Mouse (Mus musculus) small intestine, adult 2 months (tissue): ENCODE data around the gene Spint2. TPM values are rescaled to one million over a fixed set of nuclear protein-coding genes. Genes with fewer than 3 reads are reported as not detected.
A peak's percentile ranks its signal among the peaks of the same experiment; 100 is the strongest.

Experiments
- H3K27ac ChIP-seq: fragments of 200-500 bp; 2 replicates; pipeline ENCODE4 v1.5.1; 2012; ENCODE audit warnings: low read depth, low read length, control low read depth, inconsistent platforms; ENCODE audit not compliant: insufficient read depth
- H3K27me3 ChIP-seq: fragments of 200-500 bp; 2 replicates; pipeline ENCODE4 v1.6.1; 2012; ENCODE audit warnings: mild to moderate bottlenecking, moderate library complexity, low read length, inconsistent platforms; ENCODE audit not compliant: control insufficient read depth, insufficient read depth
- H3K36me3 ChIP-seq: fragments of 200-500 bp; 2 replicates; pipeline ENCODE4 v1.6.1; 2012; ENCODE audit warnings: mild to moderate bottlenecking, low read length, control low read depth, inconsistent platforms; ENCODE audit not compliant: control insufficient read depth, insufficient read depth
- H3K4me1 ChIP-seq: fragments of 200-500 bp; 2 replicates; pipeline ENCODE4 v1.6.1; 2012; ENCODE audit warnings: low read length, inconsistent platforms, mixed read lengths; ENCODE audit not compliant: control insufficient read depth, insufficient read depth, insufficient read length
- H3K4me3 ChIP-seq: fragments of 200-500 bp; 2 replicates; pipeline ENCODE4 v1.5.1; 2012; ENCODE audit warnings: low read depth, mild to moderate bottlenecking, control low read depth, inconsistent platforms, low read length, moderate library complexity
- CTCF ChIP-seq: fragments of 200-500 bp; IDR thresholded peaks from 2 replicates; pipeline ENCODE4 v1.5.1; 2012; ENCODE audit warnings: low read depth, mild to moderate bottlenecking, control low read depth, inconsistent platforms, low read length, moderate library complexity, mixed read lengths; ENCODE audit not compliant: insufficient replicate concordance, insufficient read length; ENCODE audit errors: extremely low read depth
- POLR2A ChIP-seq: fragments of 200-500 bp; IDR thresholded peaks from 2 replicates; pipeline ENCODE4 v1.6.1; 2012; ENCODE audit warnings: low read depth, mild to moderate bottlenecking, control low read depth, inconsistent platforms, low read length, moderate library complexity
- WGBS: fragments of 180-500 bp; shearing (Covaris S2); methylation state at CpG from one replicate; pipeline ENCODE4 v1.1.7; 2018; 5-methylcytosine and 5-hydroxymethylcytosine counted together
- polyA plus RNA-seq: library from polyadenylated mRNA; depleted of rRNA; stranded (reverse); fragments of >200 nt; gene quantifications from 2 replicates; pipeline ENCODE4 v1.2.3, GENCODE M21; 2012; rRNA removed

The Spint2 gene
- polyA plus RNA-seq = 663 and 1,754 TPM in 2 replicates

DNA sequence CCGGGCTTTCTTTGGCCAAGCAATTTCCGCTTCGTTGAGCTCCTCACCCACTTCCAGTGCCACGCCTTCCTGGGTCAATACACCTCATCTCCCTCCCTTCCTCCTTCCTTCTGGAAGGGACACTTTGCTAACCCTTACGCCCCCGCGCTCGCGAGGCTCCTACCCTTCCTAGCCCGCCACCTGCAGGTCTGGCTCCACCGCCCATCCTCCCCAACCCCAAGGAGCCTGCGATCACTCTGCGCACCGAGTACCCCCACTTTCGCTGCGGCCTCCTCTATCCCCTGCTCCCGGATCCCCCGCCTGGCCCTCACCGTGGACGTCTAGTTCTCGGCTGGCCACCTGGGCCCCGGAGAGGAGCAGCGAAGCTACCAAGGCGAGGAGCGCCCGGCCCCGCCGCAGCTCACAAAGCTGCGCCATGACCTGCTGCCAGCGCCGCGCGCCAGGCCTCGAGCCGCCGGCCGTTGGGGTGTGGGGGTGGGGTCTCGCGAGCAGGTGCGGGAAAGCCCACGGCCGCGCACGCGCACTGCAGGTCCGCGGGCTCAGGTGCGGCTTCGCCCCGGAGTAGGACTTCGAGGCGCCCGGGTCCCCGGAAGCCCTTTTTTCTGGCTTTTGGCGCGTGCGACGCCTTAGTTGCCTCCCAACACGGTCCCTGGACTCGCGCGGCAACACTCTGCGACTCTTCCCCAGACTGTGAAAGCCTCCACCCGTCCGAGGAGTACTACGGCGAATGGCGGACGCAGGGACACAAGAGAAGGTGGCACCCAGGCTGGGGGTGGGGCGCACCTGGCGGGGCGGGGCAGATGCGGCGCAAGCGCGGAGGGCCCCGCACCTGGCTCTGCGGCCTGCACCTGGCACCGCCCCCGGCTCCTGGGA, at the start of gene Spint2:
Spint2 (minus strand) TSS at position 712 of the 873 bp plus-strand sequence.
- Histone ChIP-seq H3K4me3 (peak within 1 kb of the TSS; percentile 96), H3K36me3 (peaks cover 16% of the 10 kb centered on the region), H3K27ac (peak within 1 kb of the TSS; percentile 89), H3K4me1 (peaks cover 15% of the 10 kb centered on the region), H3K27me3 (no peaks in the 10 kb centered on the region)
- TF ChIP-seq POLR2A (peak; percentile 92), CTCF (no peak)
- under 1% methylated on average over 80 of the region's 80 CpGs for WGBS

GRCm38 (mm10) chr7:29328984-29329383, 47.3 kb upstream of the Spint2 start:
- TF ChIP-seq CTCF (no peak), POLR2A (no peak)
- Histone ChIP-seq H3K27me3 (no peaks in the 10 kb centered on the region), H3K27ac (no peak overlapping the region), H3K4me1 (no peaks in the 10 kb centered on the region), H3K4me3 (no peak overlapping the region), H3K36me3 (peaks cover 63% of the 10 kb centered on the region)
- WGBS = 91% methylated on average over 16 of the region's 16 CpGs

GRCm38 (mm10) chr7:29327087-29327486, 45.4 kb upstream of the Spint2 start:
- Histone ChIP-seq H3K4me3 (no peak overlapping the region), H3K27ac (no peak overlapping the region), H3K27me3 (no peaks in the 10 kb centered on the region), H3K4me1 (no peaks in the 10 kb centered on the region), H3K36me3 (peaks cover 70% of the 10 kb centered on the region)
- WGBS = 86% methylated on average over 6 of the region's 6 CpGs
- TF ChIP-seq CTCF (no peak), POLR2A (no peak)

DNA sequence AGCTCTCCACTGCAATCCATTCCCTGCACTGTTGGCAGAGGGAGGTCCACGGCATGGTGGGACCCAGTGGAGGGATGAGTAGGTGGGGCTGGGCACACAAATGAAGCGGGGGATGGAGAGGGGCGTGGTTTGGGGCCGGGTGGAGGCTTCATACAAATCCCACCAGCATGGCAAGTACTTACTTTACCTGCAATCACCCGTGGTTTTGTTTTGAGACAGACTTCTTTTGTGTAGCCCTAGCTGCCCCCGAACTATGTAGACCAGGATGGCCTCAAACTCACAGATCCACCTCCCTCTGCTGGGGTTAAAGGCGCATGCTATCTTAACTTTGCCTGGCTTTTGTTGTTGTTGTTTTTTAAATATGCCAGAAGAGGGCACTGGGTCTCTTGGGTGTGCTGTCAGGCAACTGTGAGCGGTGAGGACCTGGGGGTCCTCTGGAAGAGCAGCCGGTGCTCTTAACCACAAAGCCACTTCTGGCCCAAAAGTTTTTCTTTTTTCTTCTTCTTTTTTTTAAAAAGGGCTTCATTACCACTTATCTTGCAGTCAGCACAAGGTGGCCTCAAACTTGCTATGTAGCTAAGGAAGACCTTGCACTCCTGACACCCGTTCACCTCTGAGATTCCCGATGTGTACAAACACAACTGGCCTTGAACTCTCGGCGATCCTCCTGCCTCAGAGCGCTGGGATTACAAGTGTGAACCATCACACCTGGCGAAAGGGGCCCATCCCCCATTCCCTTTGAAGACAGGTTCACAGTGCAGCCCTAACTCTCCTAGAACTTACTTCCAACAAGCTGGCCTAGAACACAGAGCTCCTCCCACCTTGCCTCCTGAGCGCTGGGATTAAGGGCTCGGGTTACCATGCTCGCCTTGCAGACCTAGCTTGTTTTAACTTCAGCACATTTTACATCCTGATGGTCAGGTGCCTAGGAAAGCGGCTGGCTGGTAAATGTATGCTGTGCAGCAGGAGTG, 37.9 kb upstream of the Spint2 start:
- H3K4me1 ChIP-seq = peaks cover 5% of the 10 kb centered on the region
- peaks cover 25% of the 10 kb centered on the region for H3K36me3 ChIP-seq
- no peak overlapping the region for H3K27ac ChIP-seq
- 37% methylated on average over 19 of the region's 19 CpGs for WGBS
- 0 out of 2 replicates have a peak, but pooled peaks cover 3% of the 10 kb centered on the region for H3K27me3 ChIP-seq
- H3K4me3 ChIP-seq = no peak overlapping the region
- no peak for TF ChIP-seq CTCF
- no peak for TF ChIP-seq POLR2A

GRCm38 (mm10) chr7:29318115-29318911, 36.6 kb upstream of the Spint2 start:
- Histone ChIP-seq H3K4me3 (no peak overlapping the region), H3K36me3 (peaks cover 16% of the 10 kb centered on the region), H3K27me3 (0 out of 2 replicates have a peak, but pooled peaks cover 3% of the 10 kb centered on the region), H3K27ac (no peak overlapping the region), H3K4me1 (peaks cover 5% of the 10 kb centered on the region)
- WGBS = 11% methylated on average over 18 of the region's 18 CpGs
- TF ChIP-seq CTCF = no peak

DNA sequence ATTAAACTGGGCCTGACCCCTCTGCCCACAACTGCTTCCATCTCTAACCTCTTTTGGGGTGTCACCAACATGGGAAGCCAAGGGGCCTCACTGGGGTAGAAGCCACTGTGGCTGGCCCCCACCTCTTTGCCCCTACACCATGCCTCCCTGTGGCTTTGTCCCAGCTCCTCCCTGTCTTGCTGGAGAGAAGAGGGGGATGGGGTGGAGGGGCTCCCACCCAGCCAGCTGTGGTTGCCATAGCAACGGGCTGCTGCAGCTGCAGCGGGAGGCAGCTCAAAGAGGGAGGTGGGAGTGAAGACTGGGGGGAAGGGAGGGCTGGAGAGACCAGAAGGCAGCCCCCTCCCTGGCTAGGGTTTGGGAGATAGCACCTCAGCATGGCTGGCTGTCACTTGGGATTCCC, 35.8 kb upstream of the Spint2 start:
- Histone ChIP-seq H3K27me3 (0 out of 2 replicates have a peak, but pooled peaks cover 3% of the 10 kb centered on the region), H3K4me3 (no peak overlapping the region), H3K27ac (no peak overlapping the region), H3K36me3 (peaks cover 10% of the 10 kb centered on the region), H3K4me1 (peaks cover 5% of the 10 kb centered on the region)
- WGBS = 0% methylated on average over 2 of the region's 2 CpGs
- no peak for TF ChIP-seq CTCF
- no peak for TF ChIP-seq POLR2A
